Mouse (Mus musculus) cerebral cortex, adult 2 months (tissue): ENCODE data around the gene Ntrk2.

Source experiments
- WGBS: fragments of 180-500 bp; shearing (Covaris S2); methylation state at CpG from one replicate; pipeline ENCODE4 v1.1.7; 2018; 5-methylcytosine and 5-hydroxymethylcytosine counted together

Gene Ntrk2

GRCm38 (mm10) chr13:58806397-58806892, at the start of gene Ntrk2:
Gene Ntrk2, plus strand, starts transcription at chr13:58806569.
- WGBS: under 1% methylated on average over 47 of the region's 47 CpGs

- 84% methylated on average over 5 of the region's 5 CpGs for WGBS
These were observed 45.3 kb upstream of the Ntrk2 start for GRCm38 (mm10) chr13:58761003-58761630.

GRCm38 (mm10) chr13:58768258-58768657, 38.1 kb upstream of the Ntrk2 start:
- WGBS: 94% methylated on average over 6 of the region's 6 CpGs

- 86% methylated on average over 2 of the region's 2 CpGs for WGBS
These were observed 36.9 kb upstream of the Ntrk2 start for GRCm38 (mm10) chr13:58769438-58769837.

GRCm38 (mm10) chr13:58779261-58779660, 27.1 kb upstream of the Ntrk2 start:
- WGBS: 94% methylated on average over 14 of the region's 14 CpGs

- WGBS: 32% methylated on average over 3 of the region's 3 CpGs
These were observed 19.9 kb upstream of the Ntrk2 start for GRCm38 (mm10) chr13:58786476-58786875.

GRCm38 (mm10) chr13:58790741-58791140, 15.6 kb upstream of the Ntrk2 start:
- 86% methylated on average over 7 of the region's 7 CpGs for WGBS

- 95% methylated on average over 7 of the region's 7 CpGs for WGBS
These were observed 9.0 kb upstream of the Ntrk2 start for GRCm38 (mm10) chr13:58797386-58797785.

- 94% methylated on average over 3 of the region's 3 CpGs for WGBS
These were observed 5.1 kb upstream of the Ntrk2 start for GRCm38 (mm10) chr13:58801291-58801690.

- 9% methylated on average over 1 of the region's 1 CpGs for WGBS
These were observed 2.5 kb upstream of the Ntrk2 start for GRCm38 (mm10) chr13:58803882-58804281.

- 83% methylated on average over 11 of the region's 11 CpGs for WGBS
These were observed 536 bp upstream of the Ntrk2 start for GRCm38 (mm10) chr13:58805833-58806232.

- under 1% methylated on average over 34 of the region's 34 CpGs for WGBS
These were observed 693 bp downstream of the Ntrk2 start for GRCm38 (mm10) chr13:58806896-58807628.

- whole genome bisulfite sequencing: under 1% methylated on average over 50 of the region's 50 CpGs
These were observed 1.4 kb downstream of the Ntrk2 start for GRCm38 (mm10) chr13:58807629-58808363.

GRCm38 (mm10) chr13:58808381-58808821, 2.0 kb downstream of the Ntrk2 start:
- WGBS: under 1% methylated on average over 32 of the region's 32 CpGs

GRCm38 (mm10) chr13:58809930-58810329, 3.6 kb downstream of the Ntrk2 start:
- 16% methylated on average over 8 of the region's 8 CpGs for WGBS

- 51% methylated on average over 7 of the region's 7 CpGs for WGBS
These were observed 18.4 kb downstream of the Ntrk2 start for GRCm38 (mm10) chr13:58824752-58825151.

- WGBS: 33% methylated on average over 14 of the region's 14 CpGs
These were observed 20.2 kb downstream of the Ntrk2 start for GRCm38 (mm10) chr13:58826356-58827197.

- 62% methylated on average over 4 of the region's 4 CpGs for WGBS
These were observed 25.6 kb downstream of the Ntrk2 start for GRCm38 (mm10) chr13:58831999-58832398.

GRCm38 (mm10) chr13:58834726-58835125, 28.4 kb downstream of the Ntrk2 start:
- 33% methylated on average over 4 of the region's 4 CpGs for WGBS

- 84% methylated on average over 1 of the region's 1 CpGs for WGBS
These were observed 30.5 kb downstream of the Ntrk2 start for GRCm38 (mm10) chr13:58836891-58837290.

GRCm38 (mm10) chr13:58838110-58838509, 31.7 kb downstream of the Ntrk2 start:
- WGBS: 62% methylated on average over 8 of the region's 8 CpGs
